Mouse (Mus musculus) intestine, embryonic 16.5 days (tissue): ENCODE measurements around the gene Pard3b. TPM values are rescaled to one million over a fixed set of nuclear protein-coding genes. Genes with fewer than 3 reads are reported as not detected.
A peak's percentile ranks its signal among the peaks of the same experiment; 100 is the strongest.

Experiments used
- ATAC-seq: fragments of 200-750 bp; cut with Nextera tagmentation; 2 replicates; pipeline ENCODE4 v1.8.0; 2017; ENCODE audit warnings: moderate TSS enrichment, moderate library complexity
- H3K27ac ChIP-seq: fragments of 300-500 bp; sonication (generic); 2 replicates; pipeline ENCODE4 v1.5.1; 2014; ENCODE audit warnings: mild to moderate bottlenecking, low read length
- H3K27me3 ChIP-seq: fragments of 300-500 bp; sonication (generic); replicated peaks from 2 replicates; pipeline ENCODE4 v1.6.1; 2014; ENCODE audit warnings: low read length, control low read depth, mixed read lengths; ENCODE audit not compliant: control insufficient read depth, insufficient read depth
- H3K36me3 ChIP-seq: fragments of 300-500 bp; sonication (generic); 2 replicates; pipeline ENCODE4 v1.6.1; 2014; ENCODE audit warnings: low read length, control low read depth; ENCODE audit not compliant: control insufficient read depth, insufficient read depth
- H3K4me1 ChIP-seq: fragments of 300-500 bp; sonication (generic); 2 replicates; pipeline ENCODE4 v1.6.1; 2014; ENCODE audit warnings: low read length, control low read depth, mixed read lengths; ENCODE audit not compliant: control insufficient read depth, insufficient read depth
- H3K4me2 ChIP-seq: fragments of 300-500 bp; sonication (generic); 2 replicates; pipeline ENCODE4 v1.6.1; 2014; ENCODE audit warnings: low read depth, low read length, control low read depth
- H3K4me3 ChIP-seq: fragments of 300-500 bp; sonication (generic); 2 replicates; pipeline ENCODE4 v1.5.1; 2014; ENCODE audit warnings: mild to moderate bottlenecking, low read length
- H3K9ac ChIP-seq: fragments of 300-500 bp; sonication (generic); 2 replicates; pipeline ENCODE4 v1.6.1; 2014; ENCODE audit warnings: low read depth, low read length
- H3K9me3 ChIP-seq: fragments of 300-500 bp; sonication (generic); 2 replicates; pipeline ENCODE4 v1.6.1; 2016; ENCODE audit warnings: low read length, control low read depth; ENCODE audit not compliant: control insufficient read depth
- WGBS: fragments of 180-500 bp; shearing (Covaris S2); extraction: QIAGEN DNeasy Blood & Tissue Kit; methylation state at CpG from one replicate; pipeline ENCODE4 v1.1.7; 2014; 5-methylcytosine and 5-hydroxymethylcytosine counted together
- polyA plus RNA-seq: library from polyadenylated mRNA; unstranded; fragments of >200 nt; fragmentation: Nextera tagmentation; extraction: Ambion mirVana; gene quantifications from 2 replicates; pipeline ENCODE4 v1.2.1, GENCODE M21; 2015

The Pard3b gene
- polyA plus RNA-seq, 1 experiment from 2014 or later: 22.3 TPM

- Histone ChIP-seq H3K27ac (peak overlapping the region; percentile 69), H3K9me3 (no peaks in the 10 kb centered on the region), H3K4me1 (peaks cover 7% of the 10 kb centered on the region; the same call in 1 of the 2 replicates), H3K4me2 (no peak overlapping the region), H3K36me3 (no peaks in the 10 kb centered on the region), H3K27me3 (no peaks in the 10 kb centered on the region), H3K4me3 (no peak overlapping the region), H3K9ac (no peak overlapping the region)
- WGBS: 72% methylated on average over 3 of the region's 3 CpGs
- peak; percentile 95 for ATAC-seq
Observed at GRCm38 (mm10) chr1:61657760-61658159, 19.1 kb downstream of the Pard3b start.

DNA sequence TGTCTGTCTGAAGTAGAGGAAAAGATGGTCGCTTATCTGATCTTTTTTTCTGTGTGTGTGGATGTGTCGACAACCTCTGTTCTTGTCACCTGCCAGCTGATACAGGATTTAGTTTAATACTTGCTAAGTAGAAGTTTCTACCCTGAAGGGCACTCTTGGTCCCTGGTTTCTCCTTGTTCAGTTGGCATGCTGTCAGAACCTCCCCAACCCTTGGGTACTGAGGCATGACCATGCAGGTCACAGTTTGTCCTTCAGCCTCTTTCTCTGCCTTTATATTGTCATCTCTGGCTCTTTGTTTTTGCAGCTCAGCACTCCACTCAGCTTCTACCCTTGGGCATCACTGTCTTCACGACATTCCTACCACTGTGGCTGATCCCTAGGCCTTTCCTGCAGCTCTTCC is 21.3 kb downstream of the Pard3b start:
- Histone ChIP-seq H3K4me3 (no peak overlapping the region), H3K9me3 (no peaks in the 10 kb centered on the region), H3K27ac (no peak overlapping the region), H3K36me3 (no peaks in the 10 kb centered on the region), H3K4me1 (no peaks in the 10 kb centered on the region), H3K9ac (no peak overlapping the region), H3K4me2 (no peak overlapping the region), H3K27me3 (no peaks in the 10 kb centered on the region)
- 81% methylated on average over 3 of the region's 3 CpGs for WGBS
- no peak for ATAC-seq

DNA sequence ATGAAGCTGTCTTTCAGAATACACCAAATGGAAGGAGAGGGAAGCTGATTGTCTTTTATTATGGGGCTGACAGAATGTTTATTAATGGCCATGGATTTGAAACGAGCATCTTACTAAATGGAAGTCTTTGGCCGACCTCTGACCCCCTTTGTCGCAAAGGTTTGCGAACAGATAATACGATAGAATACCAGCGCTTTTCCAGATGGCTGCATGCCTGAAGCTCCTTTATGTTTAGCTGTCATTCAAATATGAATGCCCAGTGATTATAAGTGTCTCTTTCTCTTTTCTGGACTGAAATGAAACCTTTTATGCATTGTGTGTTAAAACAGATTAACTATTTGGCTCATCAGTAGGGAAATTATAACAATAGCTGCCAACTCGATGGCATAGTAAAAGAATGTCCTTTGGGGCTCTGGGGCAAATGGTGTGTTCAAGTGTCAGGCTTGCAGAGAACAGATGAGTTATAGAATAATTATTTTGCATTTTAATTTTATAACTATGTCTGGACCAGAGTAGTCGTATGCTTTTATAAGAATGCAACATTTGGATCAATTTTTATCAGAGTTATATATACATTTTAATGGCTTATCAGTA is 46.7 kb downstream of the Pard3b start:
- H3K36me3 ChIP-seq: no peaks in the 10 kb centered on the region
- no peaks in the 10 kb centered on the region for H3K9me3 ChIP-seq
- H3K9ac ChIP-seq: no peak overlapping the region
- H3K27me3 ChIP-seq: no peaks in the 10 kb centered on the region
- H3K4me1 ChIP-seq: peaks cover 8% of the 10 kb centered on the region
- no peak for ATAC-seq
- no peak overlapping the region for H3K27ac ChIP-seq
- no peak overlapping the region for H3K4me3 ChIP-seq
- 52% methylated on average over 8 of the region's 8 CpGs for WGBS
- H3K4me2 ChIP-seq: no peak overlapping the region

GRCm38 (mm10) chr1:61685921-61686320 is 47.3 kb downstream of the Pard3b start:
- no peak overlapping the region for H3K9ac ChIP-seq
- peaks cover 8% of the 10 kb centered on the region for H3K4me1 ChIP-seq
- no peak overlapping the region for H3K27ac ChIP-seq
- ATAC-seq: no peak
- 93% methylated on average over 1 of the region's 1 CpGs for WGBS
- H3K4me3 ChIP-seq: no peak overlapping the region
- H3K27me3 ChIP-seq: no peaks in the 10 kb centered on the region
- H3K36me3 ChIP-seq: no peaks in the 10 kb centered on the region
- H3K9me3 ChIP-seq: no peaks in the 10 kb centered on the region
- H3K4me2 ChIP-seq: no peak overlapping the region

- Histone ChIP-seq H3K9ac (no peak overlapping the region), H3K4me3 (no peak overlapping the region), H3K27me3 (no peaks in the 10 kb centered on the region), H3K36me3 (no peaks in the 10 kb centered on the region), H3K27ac (no peak overlapping the region), H3K9me3 (no peaks in the 10 kb centered on the region), H3K4me1 (peaks cover 7% of the 10 kb centered on the region), H3K4me2 (no peak overlapping the region)
- ATAC-seq: no peak
- 79% methylated on average over 3 of the region's 3 CpGs for WGBS
Observed at GRCm38 (mm10) chr1:61688301-61688700, 49.7 kb downstream of the Pard3b start.

DNA sequence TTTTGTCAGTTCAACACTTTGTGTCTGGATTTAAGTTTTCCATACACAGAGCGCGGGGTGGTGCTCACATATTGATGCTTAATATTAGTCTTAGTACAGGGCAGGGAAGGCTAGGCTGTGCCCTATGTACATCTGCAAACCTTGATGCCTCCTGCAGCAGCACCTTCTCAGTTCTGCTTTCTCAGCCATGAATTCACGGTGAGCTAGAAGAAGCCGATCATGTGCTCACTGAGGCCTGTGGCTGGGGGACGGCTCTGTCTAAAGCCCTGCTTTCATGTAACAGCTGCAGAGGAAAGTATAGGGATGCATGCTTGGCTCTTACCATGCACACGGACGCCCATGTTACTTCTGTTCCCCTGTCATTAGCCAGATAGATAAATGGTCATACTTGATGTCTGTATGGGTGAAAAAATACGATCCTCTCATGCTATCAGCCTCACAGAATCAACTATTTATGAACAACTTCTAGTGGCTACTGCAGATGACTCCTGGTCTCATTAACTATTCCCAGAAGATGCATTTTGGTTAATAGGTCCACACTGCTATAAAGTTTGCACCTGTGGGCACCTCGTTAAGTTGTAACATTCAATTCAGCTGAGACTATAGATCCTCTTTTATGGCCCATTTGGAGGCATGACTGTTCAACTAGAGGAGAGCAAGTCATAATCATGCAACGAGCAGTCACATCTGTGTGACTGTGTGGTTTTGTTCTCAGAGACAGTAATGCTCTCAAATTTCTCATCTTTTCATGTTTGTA is 60.0 kb downstream of the Pard3b start:
- Histone ChIP-seq H3K4me3 (no peak overlapping the region), H3K9me3 (no peaks in the 10 kb centered on the region), H3K27me3 (no peaks in the 10 kb centered on the region), H3K36me3 (no peaks in the 10 kb centered on the region), H3K4me1 (peaks cover 2% of the 10 kb centered on the region; the same call in 1 of the 2 replicates), H3K9ac (no peak overlapping the region), H3K27ac (no peak overlapping the region), H3K4me2 (no peak overlapping the region)
- no peak for ATAC-seq
- WGBS: 78% methylated on average over 10 of the region's 10 CpGs

GRCm38 (mm10) chr1:61709812-61710211 is 71.2 kb downstream of the Pard3b start:
- no peak overlapping the region for H3K27ac ChIP-seq
- H3K9me3 ChIP-seq: no peaks in the 10 kb centered on the region
- ATAC-seq: no peak
- H3K9ac ChIP-seq: no peak overlapping the region
- WGBS: 96% methylated on average over 1 of the region's 1 CpGs
- H3K4me2 ChIP-seq: no peak overlapping the region
- peaks cover 2% of the 10 kb centered on the region; the same call in 1 of the 2 replicates for H3K4me1 ChIP-seq
- no peak overlapping the region for H3K4me3 ChIP-seq
- no peaks in the 10 kb centered on the region for H3K36me3 ChIP-seq
- H3K27me3 ChIP-seq: no peaks in the 10 kb centered on the region

DNA sequence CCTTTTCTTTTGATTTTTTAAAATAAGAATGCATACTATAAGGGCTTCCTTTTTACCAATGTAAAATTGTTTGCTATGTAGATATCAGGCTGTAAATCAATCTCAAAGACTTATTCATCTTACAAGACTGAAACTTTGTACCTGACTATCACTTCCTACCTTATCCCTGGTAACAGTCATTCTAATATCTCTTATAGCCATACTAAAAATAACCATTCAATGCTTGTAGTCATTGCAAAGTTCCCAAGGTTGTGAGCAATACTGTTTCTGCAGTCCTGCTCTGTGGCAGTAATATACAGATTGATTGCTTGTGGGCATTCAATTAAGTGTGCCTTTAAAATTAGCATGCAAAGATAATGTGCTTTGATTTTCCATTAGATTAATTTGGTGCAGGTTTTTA is 72.9 kb downstream of the Pard3b start:
- H3K4me3 ChIP-seq: no peak overlapping the region
- peak; percentile 78 for ATAC-seq
- H3K36me3 ChIP-seq: no peaks in the 10 kb centered on the region
- H3K27me3 ChIP-seq: no peaks in the 10 kb centered on the region
- no peaks in the 10 kb centered on the region for H3K9me3 ChIP-seq
- peaks cover 2% of the 10 kb centered on the region; the same call in 1 of the 2 replicates for H3K4me1 ChIP-seq
- H3K9ac ChIP-seq: no peak overlapping the region
- no peak overlapping the region for H3K27ac ChIP-seq
- no peak overlapping the region for H3K4me2 ChIP-seq

DNA sequence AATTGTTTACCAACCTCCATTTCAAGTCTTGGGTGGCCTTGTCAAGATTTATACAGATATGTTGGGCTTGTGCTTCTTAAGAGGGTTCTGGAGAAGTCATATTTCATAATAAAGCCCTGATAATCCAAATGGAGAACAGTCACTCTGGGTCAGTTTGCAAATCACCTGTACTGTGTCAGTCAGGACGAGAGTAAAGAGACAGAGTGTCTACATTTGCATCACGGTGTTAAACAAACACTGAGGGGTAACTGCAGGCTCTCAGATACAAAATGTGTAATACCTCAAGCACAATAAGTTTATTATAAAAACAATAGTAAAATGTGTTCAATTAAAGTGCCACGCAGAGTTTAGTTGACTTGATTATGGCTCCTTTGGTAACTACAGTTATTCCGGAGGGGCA is 91.0 kb downstream of the Pard3b start:
- no peak overlapping the region for H3K4me2 ChIP-seq
- no peak overlapping the region for H3K4me3 ChIP-seq
- H3K27me3 ChIP-seq: no peaks in the 10 kb centered on the region
- no peak for ATAC-seq
- no peaks in the 10 kb centered on the region for H3K4me1 ChIP-seq
- no peak overlapping the region for H3K27ac ChIP-seq
- no peak overlapping the region for H3K9ac ChIP-seq
- H3K9me3 ChIP-seq: no peaks in the 10 kb centered on the region
- 56% methylated on average over 4 of the region's 4 CpGs for WGBS
- H3K36me3 ChIP-seq: no peaks in the 10 kb centered on the region
